Mouse (Mus musculus) embryonic fibroblast, embryonic 13.5 days (primary cell): ENCODE data around the gene Akap8.
A peak's percentile ranks its signal among the peaks of the same experiment; 100 is the strongest.

Experiments
- CTCF ChIP-seq: IDR thresholded peaks from 2 replicates; pipeline ENCODE4 v1.5.1; 2011; ENCODE audit warnings: mild to moderate bottlenecking, control low read depth, low read length, moderate library complexity, borderline replicate concordance; ENCODE audit not compliant: insufficient read depth
- POLR2A ChIP-seq: IDR thresholded peaks from 2 replicates; pipeline ENCODE4 v1.6.1; 2011; ENCODE audit warnings: low read depth, mild to moderate bottlenecking, control low read depth, low read length, moderate library complexity

GRCm38 (mm10) chr17:32284262-32285137 is 36.5 kb downstream of the Akap8 start, which contains the start of gene Brd4:
- TF ChIP-seq CTCF (no peak), POLR2A (peak; percentile 90)
